Mouse (Mus musculus): ENCODE results near the gene Spata31d1a.

DNA sequence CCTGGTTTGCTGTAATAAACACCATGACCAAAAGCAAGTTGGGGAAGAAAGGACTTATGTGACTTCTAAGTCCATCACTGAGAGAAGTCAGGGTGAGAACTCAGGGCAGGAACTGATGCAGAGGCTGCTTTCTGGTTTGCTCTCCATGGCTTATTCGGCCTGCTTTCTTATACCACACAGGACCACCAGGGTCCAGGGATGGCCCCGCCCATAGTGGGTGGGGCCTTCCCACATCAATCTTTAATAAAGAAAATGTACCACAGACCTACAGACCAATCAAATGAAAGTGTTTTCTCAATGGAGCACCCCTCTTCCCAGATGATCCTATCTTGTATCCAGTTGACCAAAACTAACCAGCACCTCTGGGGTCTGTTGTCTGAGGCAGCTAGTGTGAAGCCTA lies 38.6 kb downstream of the Spata31d1a start:
- TF ChIP-seq CTCF (IDR thresholded peaks at IDR 0.05; ENCODE audit: control insufficient read depth, insufficient read depth, low read length), result no peak
- no peak for TF ChIP-seq POLR2A (IDR thresholded peaks at IDR 0.05; ENCODE audit: borderline replicate concordance, control insufficient read depth, low read depth, low read length)

Measured in bone marrow, adult 2 months (tissue).